Mouse (Mus musculus): ENCODE measurements around the gene Vmn1r71. TPM values are rescaled to one million over a fixed set of nuclear protein-coding genes. Genes with fewer than 3 reads are reported as not detected.
"Not testable (repeated sequence)": the region's sequence is repeated elsewhere in the genome, so short reads cannot be mapped to it uniquely, and the experiment has no call there.

The Vmn1r71 gene
- not detected in 2 replicates for polyA plus RNA-seq (2015; fragmentation: Nextera tagmentation; extraction: Ambion mirVana)

GRCm38 (mm10) chr7:10754264-10754663 lies at the start of gene Vmn1r71:
Gene Vmn1r71 (minus strand): TSS chr7:10754364.
- no peak for ATAC-seq (ENCODE audit: borderline replicate concordance, extremely low read depth, low FRiP score, low TSS enrichment)
- Histone ChIP-seq H3K4me3 (no peak within 1 kb of the TSS), H3K36me3 (no peaks in the 10 kb centered on the region), H3K4me2 (no peak within 1 kb of the TSS), H3K4me1 (no peaks in the 10 kb centered on the region), H3K9me3 (no peaks in the 10 kb centered on the region), H3K27me3 (no peaks in the 10 kb centered on the region), H3K9ac (no peak within 1 kb of the TSS), H3K27ac (no peak within 1 kb of the TSS)

GRCm38 (mm10) chr7:10757551-10757950 lies 3.4 kb upstream of the Vmn1r71 start:
- ATAC-seq (ENCODE audit: borderline replicate concordance, extremely low read depth, low FRiP score, low TSS enrichment); H3K4me3 ChIP-seq; H3K9me3 ChIP-seq; H3K27me3 ChIP-seq; H3K4me2 ChIP-seq; H3K9ac ChIP-seq; H3K27ac ChIP-seq; H3K4me1 ChIP-seq; H3K36me3 ChIP-seq: not testable (repeated sequence)

Other genes starting within 250 kb of the Vmn1r71 start
- not detected in 2 replicates for gene Vmn1r68, start 195.9 kb downstream of the Vmn1r71 start, polyA plus RNA-seq (2015; fragmentation: Nextera tagmentation; extraction: Ambion mirVana)
- gene Vmn1r69, start 140.7 kb downstream of the Vmn1r71 start, polyA plus RNA-seq (2015; fragmentation: Nextera tagmentation; extraction: Ambion mirVana): not detected in 2 replicates
- not detected in 2 replicates for gene Vmn1r70, start 122.8 kb downstream of the Vmn1r71 start, polyA plus RNA-seq (2015; fragmentation: Nextera tagmentation; extraction: Ambion mirVana)
- gene Nlrp4b, start 66.6 kb downstream of the Vmn1r71 start, polyA plus RNA-seq (2015; fragmentation: Nextera tagmentation; extraction: Ambion mirVana): not detected in 2 replicates
- not detected in 2 replicates for gene Zscan4b, start 150.7 kb upstream of the Vmn1r71 start, polyA plus RNA-seq (2015; fragmentation: Nextera tagmentation; extraction: Ambion mirVana)